Mouse (Mus musculus) MEL (cell line): ENCODE measurements around the gene Sergef.

Source experiments
- CTCF ChIP-seq, 3 experiments: IDR thresholded peaks in 2 of 3; conservative IDR thresholded peaks in 1 of 3; 2 replicates each; pipeline ENCODE4 v1.5.1; 2011 to 2012; ENCODE audit warnings: low read length in 3 of 3, low read depth in 2 of 3, mild to moderate bottlenecking in 2 of 3, improper control_type of control experiment in 1 of 3, inconsistent platforms in 1 of 3, mixed read lengths in 1 of 3, moderate library complexity in 1 of 3; ENCODE audit not compliant: control insufficient read depth in 1 of 3, insufficient read depth in 1 of 3, poor library complexity in 1 of 3, severe bottlenecking in 1 of 3
- E2F4 ChIP-seq: IDR thresholded peaks from 2 replicates; pipeline ENCODE4 v1.6.1; 2011; ENCODE audit warnings: low read depth, low read length, improper control_type of control experiment, borderline replicate concordance
- EP300 ChIP-seq, 2 experiments: IDR thresholded peaks; 2 replicates each; pipeline ENCODE4 v1.6.1; 2011; ENCODE audit warnings: improper control_type of control experiment in 2 of 2, low read length in 2 of 2, low read depth in 1 of 2, mild to moderate bottlenecking in 1 of 2
- GABPA ChIP-seq: IDR thresholded peaks from 2 replicates; pipeline ENCODE4 v1.6.1; 2012; ENCODE audit warnings: low read depth, mild to moderate bottlenecking, inconsistent platforms, low read length, improper control_type of control experiment, moderate library complexity
- GATA1 ChIP-seq: IDR thresholded peaks from 2 replicates; pipeline ENCODE4 v1.6.1; 2011; ENCODE audit warnings: low read depth, low read length, improper control_type of control experiment
- MAFK ChIP-seq: IDR thresholded peaks from 2 replicates; pipeline ENCODE4 v1.6.1; 2011; ENCODE audit warnings: low read depth, mild to moderate bottlenecking, low read length, improper control_type of control experiment, borderline replicate concordance
- MAX ChIP-seq: IDR thresholded peaks from 2 replicates; pipeline ENCODE4 v1.6.1; 2011; ENCODE audit warnings: low read length, improper control_type of control experiment
- MYC ChIP-seq: IDR thresholded peaks from 2 replicates; pipeline ENCODE4 v1.6.1; 2011; ENCODE audit warnings: low read depth, mild to moderate bottlenecking, low read length, improper control_type of control experiment, moderate library complexity
- POLR2A ChIP-seq, 2 experiments: IDR thresholded peaks; 2 replicates each; pipeline ENCODE4 v1.6.1; 2011 to 2012; ENCODE audit warnings: low read length in 2 of 2, mild to moderate bottlenecking in 2 of 2, control low read depth in 1 of 2, improper control_type of control experiment in 1 of 2, low read depth in 1 of 2, moderate library complexity in 1 of 2; ENCODE audit not compliant: control insufficient read depth in 1 of 2, insufficient read depth in 1 of 2, poor library complexity in 1 of 2
- RCOR1 ChIP-seq: IDR thresholded peaks from 2 replicates; pipeline ENCODE4 v1.6.1; 2012; ENCODE audit warnings: low read depth, mild to moderate bottlenecking, inconsistent platforms, low read length, improper control_type of control experiment
- TAL1 ChIP-seq: IDR thresholded peaks from 2 replicates; pipeline ENCODE4 v1.6.1; 2012; ENCODE audit warnings: mild to moderate bottlenecking, inconsistent platforms, low read length, moderate library complexity, mixed read lengths
- USF1 ChIP-seq: IDR thresholded peaks from 2 replicates; pipeline ENCODE4 v1.6.1; 2014; ENCODE audit warnings: low read depth, mild to moderate bottlenecking, inconsistent platforms, low read length, improper control_type of control experiment, moderate library complexity
- ZMIZ1 ChIP-seq: IDR thresholded peaks from 2 replicates; pipeline ENCODE4 v1.6.1; 2012; ENCODE audit warnings: low read depth, mild to moderate bottlenecking, inconsistent platforms, low read length, improper control_type of control experiment, moderate library complexity

GRCm38 (mm10) chr7:46417467-46417866 is 222.1 kb downstream of the Sergef start:
- TF ChIP-seq ZMIZ1: no peak
- TF ChIP-seq EP300 (IDR thresholded peaks at IDR 0.05; ENCODE audit: low read depth in 1 of 2, low read length in 2 of 2): no peak
- TF ChIP-seq CTCF (IDR thresholded peaks at IDR 0.05 in 2 of 3, conservative IDR thresholded peaks at IDR 0.05 in 1 of 3; ENCODE audit: control insufficient read depth in 1 of 3, insufficient read depth in 1 of 3, low read depth in 2 of 3, low read length in 3 of 3, poor library complexity in 1 of 3, severe bottlenecking in 1 of 3): no peak
- TF ChIP-seq MAX: no peak
- no peak for TF ChIP-seq MYC
- no peak for TF ChIP-seq USF1
- no peak for TF ChIP-seq POLR2A (IDR thresholded peaks at IDR 0.05; ENCODE audit: control insufficient read depth in 1 of 2, insufficient read depth in 1 of 2, low read depth in 1 of 2, low read length in 2 of 2, poor library complexity in 1 of 2)
- TF ChIP-seq GABPA: no peak
- TF ChIP-seq RCOR1: no peak
- TF ChIP-seq GATA1: no peak
- no peak for TF ChIP-seq MAFK
- TF ChIP-seq TAL1: no peak
- no peak for TF ChIP-seq E2F4
